Mouse (Mus musculus): ENCODE measurements around the gene Arfgap1. TPM values are rescaled to one million over a fixed set of nuclear protein-coding genes. Genes with fewer than 3 reads are reported as not detected.

The Arfgap1 gene
- polyA plus RNA-seq, 2 experiments: 102 to 161 TPM

DNA sequence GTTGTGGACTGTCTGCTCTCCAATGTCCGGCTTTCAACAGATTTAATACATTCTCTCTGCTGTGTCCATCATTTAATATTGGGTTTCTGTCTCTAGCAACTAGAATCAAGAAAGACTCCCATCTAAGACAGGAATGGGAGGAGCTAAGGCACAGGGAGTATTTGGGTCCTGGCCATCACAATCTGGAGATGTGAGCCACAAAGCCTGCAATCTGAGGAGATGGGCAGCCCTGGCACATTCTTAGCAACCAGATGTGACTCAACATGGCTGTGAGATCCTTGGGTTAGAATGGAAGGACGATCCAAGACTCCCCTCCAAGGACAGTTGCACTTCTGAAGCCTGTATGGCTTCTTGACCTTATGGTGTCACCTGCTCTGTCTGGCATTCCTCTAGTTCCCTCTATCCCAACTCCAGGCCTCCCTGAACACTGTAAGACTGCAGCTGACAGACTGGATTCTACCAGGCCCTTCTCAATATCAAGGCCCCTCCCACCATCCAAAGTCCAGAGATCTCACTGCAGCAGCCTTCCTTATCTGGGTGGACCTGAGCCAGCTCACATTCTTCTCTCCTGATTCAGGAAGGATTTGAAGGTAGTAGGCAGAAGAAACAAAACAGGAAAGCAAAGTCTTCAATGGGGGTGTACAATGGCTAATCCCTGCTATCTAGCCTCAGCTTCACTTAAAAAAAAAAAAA is 4.3 kb upstream of the Arfgap1 start:
- H3K4me1 ChIP-seq (ENCODE audit: control insufficient read depth, insufficient read depth, low read length): no peaks in the 10 kb centered on the region
- no peak overlapping the region for H3K27ac ChIP-seq (replicated peaks; ENCODE audit: low read depth, low read length)
- H3K4me3 ChIP-seq (replicated peaks; ENCODE audit: low read length): no peak overlapping the region
- no peaks in the 10 kb centered on the region for H3K9me3 ChIP-seq (ENCODE audit: control insufficient read depth, low read length)
- no peaks in the 10 kb centered on the region for H3K27me3 ChIP-seq (ENCODE audit: control insufficient read depth, insufficient read depth, low read length)
- H3K4me2 ChIP-seq (replicated peaks; ENCODE audit: low read depth, low read length, severe bottlenecking): no peak overlapping the region
- ATAC-seq (ENCODE audit: low FRiP score, low read depth) (no peak), DNase-seq (ENCODE audit: low spot score) (no peak)
- no peaks in the 10 kb centered on the region for H3K36me3 ChIP-seq (ENCODE audit: control insufficient read depth, insufficient read depth, low read length)
- no peak overlapping the region for H3K9ac ChIP-seq (ENCODE audit: low read depth, low read length, severe bottlenecking)
- TF ChIP-seq POLR2A (IDR thresholded peaks at IDR 0.05; ENCODE audit: borderline replicate concordance, extremely low read depth, insufficient read depth, insufficient read length): no peak
- WGBS: 61% methylated on average over 2 of the region's 2 CpGs

DNA sequence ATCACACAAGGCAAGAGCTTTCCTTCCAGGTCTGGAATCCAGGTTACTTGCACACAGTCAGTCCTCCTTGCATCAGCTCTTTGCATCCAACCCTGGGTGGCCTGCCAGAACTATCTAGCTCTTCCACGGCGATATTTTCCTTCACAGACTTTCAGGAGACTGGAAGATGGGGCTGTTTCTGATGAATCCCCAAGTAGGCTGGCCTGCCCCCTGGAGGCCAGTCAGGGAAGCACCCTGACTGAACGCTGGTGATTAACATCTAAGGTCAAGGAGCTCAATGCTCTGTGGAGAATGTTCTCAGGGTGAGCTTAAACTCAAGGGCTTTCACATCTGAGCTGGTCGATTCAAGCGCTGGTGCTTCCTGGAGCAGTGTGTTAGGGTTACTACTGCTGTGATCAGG is 3.1 kb upstream of the Arfgap1 start:
- Histone ChIP-seq H3K4me3 (replicated peaks; ENCODE audit: low read length) (no peak overlapping the region), H3K4me2 (replicated peaks; ENCODE audit: low read depth, low read length, severe bottlenecking) (no peak overlapping the region), H3K4me1 (ENCODE audit: control insufficient read depth, insufficient read depth, low read length) (peaks cover 5% of the 10 kb centered on the region; the same call in 1 of the 2 replicates), H3K9me3 (ENCODE audit: control insufficient read depth, low read length) (no peaks in the 10 kb centered on the region), H3K9ac (ENCODE audit: low read depth, low read length, severe bottlenecking) (no peak overlapping the region), H3K27me3 (ENCODE audit: control insufficient read depth, insufficient read depth, low read length) (no peaks in the 10 kb centered on the region), H3K27ac (replicated peaks; ENCODE audit: low read depth, low read length) (no peak overlapping the region), H3K36me3 (ENCODE audit: control insufficient read depth, insufficient read depth, low read length) (no peaks in the 10 kb centered on the region; the same call in 1 of the 2 replicates)
- no peak for ATAC-seq (ENCODE audit: low FRiP score, low read depth)
- TF ChIP-seq POLR2A (IDR thresholded peaks at IDR 0.05; ENCODE audit: borderline replicate concordance, extremely low read depth, insufficient read depth, insufficient read length): no peak
- WGBS: 6% methylated on average over 5 of the region's 5 CpGs
- peak; percentile 45 for DNase-seq (ENCODE audit: low spot score)

DNA sequence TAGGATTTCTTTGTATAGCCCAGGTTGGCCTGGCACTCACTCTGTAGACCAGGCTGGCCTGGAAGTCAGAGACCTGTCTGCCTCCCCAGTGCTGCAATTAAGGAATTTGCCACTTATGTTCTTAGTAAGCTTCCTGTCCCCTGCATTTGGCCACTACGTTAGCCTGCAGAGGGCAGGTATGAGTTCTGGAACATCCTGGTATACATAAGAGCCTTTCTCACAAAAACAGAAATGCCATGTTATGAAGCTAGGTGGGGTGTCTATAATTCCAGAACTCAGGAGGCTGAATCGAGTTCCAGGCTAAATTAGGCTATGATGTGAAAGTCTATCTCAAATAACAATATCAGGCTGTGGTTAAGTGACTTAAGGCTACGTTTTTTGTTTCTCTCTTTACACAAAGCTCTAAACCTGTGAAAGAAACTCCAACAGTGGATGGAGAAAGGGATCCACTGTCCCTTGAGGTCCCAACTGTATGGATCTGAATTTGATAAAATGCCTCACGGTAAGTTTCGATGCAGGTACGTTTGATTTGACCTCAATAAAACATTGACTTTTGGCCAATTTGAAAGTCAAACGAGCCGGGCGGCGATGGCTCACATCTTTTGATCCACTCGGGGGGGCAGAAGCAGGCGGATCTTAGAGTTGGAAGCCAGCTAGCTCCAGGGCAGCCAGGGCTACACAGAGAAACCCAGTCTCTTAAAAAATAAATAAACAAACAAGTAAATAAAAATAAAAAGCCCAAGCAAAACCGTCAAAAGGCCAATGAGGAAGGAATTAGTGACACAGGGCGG is 738 bp upstream of the Arfgap1 start:
- H3K4me1 ChIP-seq (ENCODE audit: control insufficient read depth, insufficient read depth, low read length): peaks cover 5% of the 10 kb centered on the region; the same call in 1 of the 2 replicates
- H3K27ac ChIP-seq (replicated peaks; ENCODE audit: low read depth, low read length): peak overlapping the region; percentile 78

DNA sequence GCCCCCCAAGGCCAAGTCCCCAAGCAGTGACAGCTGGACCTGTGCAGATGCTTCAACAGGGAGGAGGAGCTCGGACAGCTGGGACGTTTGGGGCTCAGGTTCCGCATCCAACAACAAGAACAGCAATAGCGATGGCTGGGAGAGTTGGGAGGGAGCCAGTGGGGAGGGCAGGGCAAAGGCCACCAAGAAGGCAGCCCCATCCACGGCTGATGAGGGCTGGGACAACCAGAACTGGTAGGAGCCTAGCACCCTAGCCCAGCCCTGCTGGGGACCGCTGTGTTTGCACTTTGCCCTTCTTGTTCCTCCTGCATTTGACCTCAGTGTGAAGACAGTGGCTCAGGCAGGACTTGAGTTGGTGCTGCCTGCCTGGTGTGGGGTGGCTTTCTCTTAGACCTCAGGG is 14.1 kb downstream of the Arfgap1 start:
- Histone ChIP-seq H3K4me1 (ENCODE audit: control insufficient read depth, insufficient read depth, low read length) (no peaks in the 10 kb centered on the region), H3K4me3 (replicated peaks; ENCODE audit: low read length) (no peak overlapping the region), H3K27ac (replicated peaks; ENCODE audit: low read depth, low read length) (no peak overlapping the region), H3K9ac (ENCODE audit: low read depth, low read length, severe bottlenecking) (no peak overlapping the region), H3K36me3 (ENCODE audit: control insufficient read depth, insufficient read depth, low read length) (peaks cover 74% of the 10 kb centered on the region), H3K9me3 (ENCODE audit: control insufficient read depth, low read length) (no peaks in the 10 kb centered on the region), H3K4me2 (replicated peaks; ENCODE audit: low read depth, low read length, severe bottlenecking) (no peak overlapping the region), H3K27me3 (ENCODE audit: control insufficient read depth, insufficient read depth, low read length) (no peaks in the 10 kb centered on the region)
- ATAC-seq (ENCODE audit: low FRiP score, low read depth) (no peak), DNase-seq (ENCODE audit: low spot score) (no peak)
- TF ChIP-seq POLR2A (IDR thresholded peaks at IDR 0.05; ENCODE audit: borderline replicate concordance, extremely low read depth, insufficient read depth, insufficient read length): no peak
- 85% methylated on average over 6 of the region's 6 CpGs for WGBS

More for the DNA sequence above, 738 bp upstream of the Arfgap1 start:
- no peaks in the 10 kb centered on the region for H3K27me3 ChIP-seq (ENCODE audit: control insufficient read depth, insufficient read depth, low read length)
- 8% methylated on average over 14 of the region's 14 CpGs for WGBS
- H3K36me3 ChIP-seq (ENCODE audit: control insufficient read depth, insufficient read depth, low read length): peaks cover 22% of the 10 kb centered on the region
- no peak for DNase-seq (ENCODE audit: low spot score)
- peak overlapping the region; percentile 96 for H3K9ac ChIP-seq (ENCODE audit: low read depth, low read length, severe bottlenecking)
- no peak for TF ChIP-seq POLR2A (IDR thresholded peaks at IDR 0.05; ENCODE audit: borderline replicate concordance, extremely low read depth, insufficient read depth, insufficient read length)
- peak overlapping the region; percentile 91 for H3K4me3 ChIP-seq (replicated peaks; ENCODE audit: low read length)
- no peaks in the 10 kb centered on the region for H3K9me3 ChIP-seq (ENCODE audit: control insufficient read depth, low read length)
- H3K4me2 ChIP-seq (replicated peaks; ENCODE audit: low read depth, low read length, severe bottlenecking): peak overlapping the region; percentile 72
- ATAC-seq (ENCODE audit: low FRiP score, low read depth): no peak

DNA sequence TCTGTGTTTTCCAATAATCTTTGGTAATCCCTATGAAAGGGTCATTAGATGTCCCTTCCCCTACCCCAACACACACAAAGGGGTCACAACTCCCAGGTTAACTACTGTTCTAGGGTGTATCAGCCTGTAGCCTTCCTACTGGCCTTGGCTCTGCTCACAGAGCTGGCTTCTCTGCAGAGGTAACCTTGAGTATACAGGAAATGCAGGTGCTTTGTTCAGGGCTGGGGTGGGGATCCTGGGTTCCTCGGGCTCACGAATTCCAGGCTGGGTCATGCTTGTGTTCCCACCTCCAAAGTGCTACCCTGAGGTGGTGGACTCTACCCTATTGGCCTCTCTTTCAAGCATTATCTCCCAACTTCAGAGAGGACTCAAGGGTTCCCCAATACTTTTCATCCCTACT is 18.6 kb downstream of the Arfgap1 start:
- peaks cover 29% of the 10 kb centered on the region for H3K36me3 ChIP-seq (ENCODE audit: control insufficient read depth, insufficient read depth, low read length)
- 88% methylated on average over 2 of the region's 2 CpGs for WGBS
- no peak for ATAC-seq (ENCODE audit: low FRiP score, low read depth)

More for the DNA sequence above, 18.6 kb downstream of the Arfgap1 start:
- TF ChIP-seq POLR2A (IDR thresholded peaks at IDR 0.05; ENCODE audit: borderline replicate concordance, extremely low read depth, insufficient read depth, insufficient read length): no peak
- no peak overlapping the region for H3K9ac ChIP-seq (ENCODE audit: low read depth, low read length, severe bottlenecking)
- no peaks in the 10 kb centered on the region for H3K4me1 ChIP-seq (ENCODE audit: control insufficient read depth, insufficient read depth, low read length)
- no peak overlapping the region for H3K4me2 ChIP-seq (replicated peaks; ENCODE audit: low read depth, low read length, severe bottlenecking)
- DNase-seq (ENCODE audit: low spot score): no peak
- no peaks in the 10 kb centered on the region for H3K9me3 ChIP-seq (ENCODE audit: control insufficient read depth, low read length)
- H3K27me3 ChIP-seq (ENCODE audit: control insufficient read depth, insufficient read depth, low read length): no peaks in the 10 kb centered on the region
- H3K27ac ChIP-seq (replicated peaks; ENCODE audit: low read depth, low read length): no peak overlapping the region
- H3K4me3 ChIP-seq (replicated peaks; ENCODE audit: low read length): no peak overlapping the region

Data from limb, embryonic 14.5 days (tissue).